Mouse (Mus musculus): Measurements from ENCODE around the gene Gadl1.
A peak's percentile ranks its signal among the peaks of the same experiment; 100 is the strongest.
"Not testable (repeated sequence)": the region's sequence is repeated elsewhere in the genome, so short reads cannot be mapped to it uniquely, and the experiment has no call there.

Gene Gadl1

GRCm38 (mm10) chr9:116029076-116029475, 119.8 kb downstream of the Gadl1 start:
- no peak for DNase-seq (ENCODE audit: low read depth)

GRCm38 (mm10) chr9:116032711-116033110, 123.5 kb downstream of the Gadl1 start:
- no peak for DNase-seq (ENCODE audit: low read depth)

DNA sequence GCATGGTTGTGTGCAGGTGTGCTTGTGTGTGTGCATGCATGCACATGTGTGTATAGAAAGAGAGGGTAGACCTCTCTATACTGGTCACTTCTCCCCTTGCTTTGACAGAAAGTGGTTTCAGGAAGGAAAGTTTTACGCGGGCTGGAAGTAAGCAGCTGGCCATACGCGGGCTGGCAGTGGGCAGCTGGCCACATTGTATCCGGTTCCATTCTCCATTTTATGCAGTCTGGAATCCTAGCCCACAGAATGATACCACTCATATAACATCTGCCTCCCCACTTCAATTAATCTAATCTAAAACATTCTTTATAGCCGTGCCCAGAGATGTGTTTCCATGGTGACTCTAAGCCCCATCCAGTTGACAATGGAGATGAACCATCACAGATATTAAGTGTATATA, 129.0 kb downstream of the Gadl1 start:
- no peak for DNase-seq (ENCODE audit: low read depth)

GRCm38 (mm10) chr9:116039981-116040380, 130.7 kb downstream of the Gadl1 start:
- DNase-seq (ENCODE audit: low read depth) = no peak

DNA sequence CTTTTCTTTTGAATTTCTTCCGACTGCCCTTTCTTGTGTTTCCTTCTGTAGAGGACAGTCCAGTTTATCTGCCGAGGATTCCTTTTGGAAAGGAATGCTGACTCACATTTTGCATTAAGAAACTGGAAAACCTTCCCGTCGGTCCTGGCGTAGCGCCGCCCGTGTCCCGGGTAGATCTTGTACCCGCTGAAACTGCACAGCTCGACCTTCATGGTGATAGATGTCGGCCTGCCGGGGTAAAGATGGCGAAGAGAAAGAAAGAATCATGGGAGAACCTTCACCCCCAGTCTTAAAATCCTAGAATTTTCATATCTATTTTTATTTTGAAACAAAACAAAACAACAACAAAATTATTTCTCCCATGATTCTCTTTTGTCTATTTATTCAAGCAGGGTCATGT, 131.6 kb downstream of the Gadl1 start:
- not testable (repeated sequence) for DNase-seq (ENCODE audit: low read depth)

DNA sequence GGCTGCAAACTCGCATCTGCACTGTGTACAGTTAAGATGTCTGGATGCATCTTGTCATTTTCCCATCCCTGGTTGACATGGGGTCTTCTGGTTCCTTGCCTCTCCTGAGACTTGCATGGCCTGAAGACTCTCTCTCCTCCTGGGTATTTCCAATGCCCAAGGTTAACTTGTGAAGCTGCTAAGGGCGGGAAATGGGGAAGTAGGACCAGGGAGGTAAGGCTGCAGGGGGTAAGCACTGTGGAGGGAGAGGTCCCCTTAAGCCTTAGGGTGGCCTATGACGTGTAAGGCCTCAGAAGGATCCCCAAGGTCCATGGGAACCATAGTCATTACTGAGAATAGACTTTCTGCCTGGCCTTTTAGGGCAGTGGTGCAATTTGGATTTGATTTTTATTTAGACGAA, 132.1 kb downstream of the Gadl1 start:
- DNase-seq (ENCODE audit: low read depth) = no peak

DNA sequence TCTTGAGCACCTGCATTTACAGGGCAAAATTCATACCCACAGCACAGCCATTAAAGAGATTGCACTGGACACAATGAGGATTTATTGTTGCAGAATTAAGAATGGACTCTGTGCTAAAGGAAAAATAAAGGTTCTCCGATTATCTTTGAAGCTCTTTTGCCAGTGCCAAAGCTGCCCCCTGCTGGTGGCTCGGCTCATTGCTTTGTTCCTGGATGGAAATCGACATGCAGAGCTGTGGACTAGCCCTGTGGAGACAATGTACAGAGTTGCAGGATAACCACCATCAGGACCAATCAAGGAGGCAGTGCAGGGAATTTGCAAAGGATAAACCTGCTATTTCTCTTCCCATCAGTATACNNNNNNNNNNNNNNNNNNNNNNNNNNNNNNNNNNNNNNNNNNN, 132.5 kb downstream of the Gadl1 start:
- DNase-seq (ENCODE audit: low read depth) = peak; percentile 52

- no peak for DNase-seq (ENCODE audit: low read depth)
Observed at GRCm38 (mm10) chr9:116049985-116050384, 140.7 kb downstream of the Gadl1 start.

- DNase-seq (ENCODE audit: low read depth) = no peak
Observed at GRCm38 (mm10) chr9:116053976-116054375, 144.7 kb downstream of the Gadl1 start.

DNA sequence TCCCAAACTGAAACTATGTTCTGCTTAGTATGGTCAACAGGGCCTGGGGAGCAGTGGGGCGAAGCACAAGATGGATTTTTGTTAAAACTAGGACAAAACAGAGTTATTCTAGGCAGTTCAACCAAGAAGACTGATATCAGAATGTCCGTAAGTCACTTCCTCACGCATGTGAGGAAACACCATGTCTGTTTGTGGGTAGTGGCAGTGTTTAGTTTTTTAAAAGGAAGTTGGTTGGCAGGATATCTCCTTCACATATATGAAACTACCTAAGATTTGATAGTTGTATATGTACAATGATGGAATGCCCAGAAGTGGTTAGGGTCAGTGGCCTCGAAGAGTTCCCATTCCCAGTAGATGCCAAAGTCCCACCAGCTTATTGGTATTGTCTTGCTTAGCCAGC, 149.2 kb downstream of the Gadl1 start:
- DNase-seq (ENCODE audit: low read depth) = peak; percentile 46

DNA sequence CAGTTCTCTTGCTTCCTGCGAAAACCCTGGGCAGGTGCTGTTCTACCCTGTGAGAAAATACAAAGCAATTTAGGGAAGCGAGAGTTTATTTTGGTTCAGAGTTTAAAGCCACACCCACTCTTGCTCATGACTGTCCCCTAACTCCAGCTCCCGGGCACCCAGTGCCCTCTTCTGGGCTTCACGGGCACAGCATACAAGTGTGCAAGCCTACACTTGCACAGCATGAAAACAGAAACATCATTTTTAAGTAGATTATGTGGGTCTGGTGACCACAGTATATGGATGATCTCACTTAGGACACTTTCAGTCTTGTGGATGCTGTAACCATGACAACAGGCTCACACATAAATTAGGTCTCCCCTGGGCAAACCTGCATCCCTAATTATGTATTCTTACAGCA, 149.9 kb downstream of the Gadl1 start:
- peak; percentile 79 for DNase-seq (ENCODE audit: low read depth)

DNA sequence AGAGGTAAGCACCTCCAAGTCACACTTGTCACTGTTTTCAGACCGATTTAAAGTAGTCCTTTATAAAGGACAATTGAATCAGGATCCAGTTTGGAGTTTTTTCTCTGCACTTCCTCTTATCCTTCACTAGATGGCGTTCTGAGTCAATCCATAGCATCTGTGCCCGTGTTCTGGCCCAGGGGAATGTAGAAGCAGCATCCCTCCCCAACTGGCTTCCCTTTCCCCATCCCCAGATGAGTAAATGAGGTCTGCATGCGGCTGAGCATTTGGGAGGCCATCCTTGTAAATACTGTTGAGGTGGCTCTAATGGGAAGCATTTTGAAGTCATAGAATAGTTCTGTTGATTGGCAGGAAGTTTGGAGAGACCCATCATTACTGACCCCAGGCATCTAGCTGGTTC, 151.4 kb downstream of the Gadl1 start:
- peak; percentile 55 for DNase-seq (ENCODE audit: low read depth)

GRCm38 (mm10) chr9:116064774-116065173, 155.5 kb downstream of the Gadl1 start:
- DNase-seq (ENCODE audit: low read depth) = no peak

DNA sequence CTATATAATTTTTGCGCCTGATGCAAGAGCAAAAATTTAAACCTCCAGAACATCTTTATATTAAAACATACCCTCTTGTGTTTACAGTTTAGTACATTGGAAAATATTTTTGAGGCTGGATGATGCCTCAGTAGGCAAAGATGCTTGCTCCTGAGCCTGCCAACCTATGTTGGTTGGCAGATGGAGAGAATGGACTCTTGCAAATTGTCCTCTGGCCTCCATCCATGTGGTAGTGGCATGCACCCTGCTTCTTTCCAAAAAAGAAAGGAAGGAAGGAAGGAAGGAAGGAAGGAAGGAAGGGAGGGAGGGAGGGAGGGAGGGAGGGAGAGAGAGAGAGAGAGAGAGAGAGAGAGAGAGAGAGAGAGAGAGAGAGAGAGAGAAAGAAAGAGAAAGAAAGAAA, 162.3 kb downstream of the Gadl1 start:
- DNase-seq (ENCODE audit: low read depth) = not testable (repeated sequence)

- no peak for DNase-seq (ENCODE audit: low read depth)
Observed at GRCm38 (mm10) chr9:116076163-116076562, 166.9 kb downstream of the Gadl1 start.

GRCm38 (mm10) chr9:116076946-116077345, 167.7 kb downstream of the Gadl1 start:
- no peak for DNase-seq (ENCODE audit: low read depth)

- DNase-seq (ENCODE audit: low read depth) = peak; percentile 67
Observed at GRCm38 (mm10) chr9:116077419-116077818, 168.2 kb downstream of the Gadl1 start.

GRCm38 (mm10) chr9:116081781-116082180, 172.5 kb downstream of the Gadl1 start:
- DNase-seq (ENCODE audit: low read depth) = no peak

DNA sequence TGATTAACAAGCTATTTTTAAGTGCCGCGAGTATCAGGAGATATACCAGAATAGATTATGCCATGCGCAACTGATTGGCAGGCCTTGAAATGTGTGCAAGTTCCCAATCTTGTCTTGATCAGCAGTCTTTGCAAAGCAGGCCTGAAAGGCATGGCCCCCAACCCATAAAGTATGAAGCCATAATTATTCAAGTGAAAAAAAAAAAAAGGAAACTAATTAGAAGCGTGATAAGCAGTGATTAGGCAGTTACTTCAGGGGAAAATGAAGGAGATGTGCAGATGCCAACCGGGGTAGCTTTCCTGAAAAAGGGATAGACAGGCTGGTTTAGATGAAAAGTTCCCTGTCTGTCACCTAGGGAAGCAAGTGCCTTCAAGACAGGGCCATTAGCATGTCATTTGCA, 174.0 kb downstream of the Gadl1 start:
- DNase-seq (ENCODE audit: low read depth) = no peak

DNA sequence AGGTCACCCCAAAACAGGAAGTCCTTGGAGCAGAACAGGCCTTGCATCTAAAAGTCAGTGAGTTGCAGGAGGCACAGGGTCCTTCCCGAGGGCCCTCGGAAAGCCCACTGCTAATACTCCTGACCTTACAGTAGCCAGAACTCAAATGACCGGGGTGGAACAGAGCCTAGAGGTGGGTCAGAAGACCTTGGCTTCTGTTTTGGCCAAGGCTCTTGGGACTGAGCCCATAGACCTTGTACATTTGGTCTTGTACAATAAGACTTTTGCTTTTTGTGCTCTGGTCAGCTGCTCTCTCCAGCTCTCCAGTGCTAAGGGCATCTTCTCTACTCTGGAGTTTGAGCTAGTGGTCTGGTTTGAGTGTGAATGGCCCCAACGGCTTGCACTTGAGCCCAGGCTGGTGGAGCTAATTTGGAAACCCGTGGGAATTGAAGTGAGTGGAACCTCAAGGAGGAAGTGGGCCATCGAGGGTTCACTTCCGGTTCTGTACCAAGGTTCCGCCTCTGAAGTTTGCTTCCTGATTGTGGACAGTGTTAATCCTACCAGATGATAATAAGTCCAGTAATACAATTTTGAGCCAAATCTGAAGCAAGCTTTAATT, 174.6 kb downstream of the Gadl1 start:
- DNase-seq (ENCODE audit: low read depth) = no peak

GRCm38 (mm10) chr9:116084324-116084931, 175.2 kb downstream of the Gadl1 start:
- peak; percentile 94 for DNase-seq (ENCODE audit: low read depth)

DNA sequence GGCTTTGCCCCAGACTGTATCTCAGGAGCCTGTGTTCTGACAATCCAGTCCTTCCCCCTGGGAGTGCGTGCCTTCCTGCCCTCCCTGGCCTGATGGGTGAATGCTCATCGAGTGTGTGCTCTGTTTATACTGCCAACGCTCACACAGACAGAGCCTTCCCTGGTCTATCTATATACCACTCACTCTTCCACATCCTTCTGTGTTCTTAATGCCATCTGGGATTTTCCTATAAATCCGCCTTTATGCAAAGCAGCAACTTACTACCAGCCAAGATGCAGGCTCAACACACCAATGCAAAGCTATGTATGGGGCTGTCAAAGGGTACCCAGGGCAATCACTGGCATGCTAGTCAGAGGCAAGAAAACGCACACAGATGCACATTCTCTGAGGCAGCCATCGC, 176.7 kb downstream of the Gadl1 start:
- no peak for DNase-seq (ENCODE audit: low read depth)

DNA sequence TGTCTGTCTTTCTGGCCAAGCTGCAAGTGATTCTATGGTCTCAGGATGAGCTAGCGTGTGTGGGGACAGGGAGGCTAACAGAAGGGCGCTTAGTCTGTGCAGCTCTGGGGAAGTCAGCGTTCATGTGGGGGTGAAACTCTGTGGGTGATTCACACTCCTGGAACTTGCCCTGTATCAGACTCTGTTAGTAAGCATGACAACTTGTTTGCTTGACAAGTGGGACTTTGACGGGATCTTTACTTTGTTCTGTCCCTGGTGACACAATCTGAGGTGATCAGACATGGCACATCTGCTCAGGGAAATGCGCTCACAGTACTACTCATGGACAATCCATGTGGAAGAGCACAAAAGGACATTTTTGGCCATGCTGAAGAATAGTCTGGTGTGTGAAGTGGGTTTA, 178.0 kb downstream of the Gadl1 start:
- DNase-seq (ENCODE audit: low read depth) = no peak

DNA sequence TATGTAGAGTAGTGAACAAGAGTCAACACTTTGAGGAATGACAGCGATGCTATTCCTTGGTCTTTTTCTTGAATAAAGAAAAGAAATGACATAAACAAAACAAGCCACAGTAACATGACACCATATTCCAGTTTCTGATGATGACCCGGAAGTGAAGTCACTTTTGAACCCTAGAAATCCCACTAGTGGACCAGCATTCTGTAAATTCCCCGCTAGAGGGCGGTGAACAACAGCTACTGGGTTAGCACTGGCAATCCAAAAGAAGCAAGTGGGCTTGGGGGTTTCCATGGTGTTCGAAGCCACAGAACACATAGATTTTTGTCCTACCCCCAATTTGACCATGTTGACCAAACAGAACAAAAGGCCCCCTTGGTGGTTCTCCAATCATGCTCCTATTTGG, 178.6 kb downstream of the Gadl1 start:
- DNase-seq (ENCODE audit: low read depth) = peak; percentile 84
